Mouse (Mus musculus) retina, postnatal 1 day (tissue): ENCODE measurements around the gene Dpep2nb.
"Not testable (repeated sequence)": the region's sequence is repeated elsewhere in the genome, so short reads cannot be mapped to it uniquely, and the experiment has no call there.

ENCODE experiments used
- DNase-seq: peaks from one replicate; pipeline ENCODE4 v3.0.0-alpha.2; 2012

Dpep2nb gene

DNA sequence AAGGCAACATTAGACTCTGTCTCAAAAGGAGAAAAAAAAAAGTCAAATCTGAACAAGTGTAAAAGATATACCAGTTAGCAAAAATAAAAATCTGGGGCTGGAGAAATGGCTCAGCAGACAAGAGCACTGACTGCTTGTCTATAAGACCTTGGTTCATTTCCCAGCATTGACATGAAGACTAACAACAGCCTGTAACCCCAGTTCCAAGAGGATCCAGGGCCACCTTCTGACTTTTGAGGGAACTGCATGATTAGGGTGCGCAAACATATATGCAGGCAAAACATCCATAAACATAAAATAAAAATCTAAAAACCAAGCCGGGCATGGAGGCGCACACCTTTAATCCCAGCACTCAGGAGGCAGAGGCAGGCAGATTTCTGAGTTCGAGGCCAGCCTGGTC lies 638 bp upstream of the Dpep2nb start:
- peak; percentile 19 for DNase-seq

DNA sequence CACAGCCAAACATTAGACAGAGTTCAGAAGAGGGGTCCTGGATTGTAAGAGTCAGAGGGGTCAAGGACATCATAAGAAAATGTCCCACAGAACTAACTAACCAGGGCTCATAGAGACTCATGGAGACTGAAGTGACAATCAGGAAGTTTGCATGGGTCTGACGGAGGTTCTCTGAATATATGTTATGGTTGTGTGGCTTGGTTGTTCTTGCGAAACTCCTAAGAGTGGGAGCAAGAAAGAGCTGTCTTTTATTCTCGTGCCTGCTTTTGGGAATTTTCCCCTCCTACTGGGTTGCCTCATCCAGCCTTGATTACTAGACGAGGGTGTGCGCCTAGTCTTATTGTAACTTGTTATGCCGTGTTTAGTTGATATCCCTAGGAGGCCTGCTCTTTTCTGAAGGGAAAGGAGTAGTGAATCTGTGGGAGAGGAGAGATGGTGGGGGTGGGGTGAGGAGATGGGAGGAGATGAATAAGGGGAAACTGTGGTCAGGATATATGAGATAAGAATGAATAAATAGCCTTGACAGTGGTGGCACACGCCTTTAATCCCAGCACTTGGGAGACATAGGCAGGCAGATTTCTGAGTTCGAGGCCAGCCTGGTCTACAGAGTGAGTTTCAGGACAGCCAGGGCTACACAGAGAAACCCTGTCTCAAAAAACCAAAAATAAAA lies 1.1 kb downstream of the Dpep2nb start:
- no peak for DNase-seq

DNA sequence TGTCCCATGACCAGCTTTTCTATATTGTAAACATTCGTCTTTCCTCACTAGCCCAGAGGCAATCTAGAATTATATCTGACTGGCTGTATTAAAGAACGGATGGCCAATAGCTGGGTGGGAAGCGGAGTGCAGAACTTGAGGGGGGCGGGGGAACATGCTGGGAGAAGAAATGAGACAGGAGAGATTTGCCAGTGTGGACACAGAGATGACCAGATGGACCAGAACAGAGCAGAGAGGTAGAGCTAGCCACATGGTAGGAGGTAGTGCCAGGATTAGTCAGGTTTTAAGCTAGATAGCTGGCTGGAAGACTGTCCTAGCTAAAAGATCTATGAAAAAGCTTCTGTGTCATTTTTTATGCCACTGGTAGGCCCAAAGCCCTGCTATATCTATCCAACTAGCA lies 3.9 kb downstream of the Dpep2nb start:
- DNase-seq = no peak

DNA sequence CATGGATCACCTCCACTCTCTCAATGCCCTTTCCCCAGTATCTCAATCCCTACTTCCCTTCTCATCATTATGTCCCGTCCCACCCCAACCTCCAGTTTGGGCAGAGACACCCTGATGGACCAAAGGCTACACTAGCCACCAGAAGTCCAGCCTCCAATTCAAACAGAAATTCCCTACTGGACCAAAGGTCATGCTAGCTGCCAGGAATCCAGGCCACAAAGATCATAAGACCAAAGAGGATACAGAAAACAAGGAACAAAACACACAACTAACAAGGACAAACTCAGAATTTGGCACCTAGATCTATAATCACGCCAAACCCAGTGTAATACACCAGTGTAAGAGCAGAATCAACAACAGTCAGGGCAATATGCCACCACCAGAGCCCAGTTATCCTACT lies 6.8 kb downstream of the Dpep2nb start:
- no peak for DNase-seq

DNA sequence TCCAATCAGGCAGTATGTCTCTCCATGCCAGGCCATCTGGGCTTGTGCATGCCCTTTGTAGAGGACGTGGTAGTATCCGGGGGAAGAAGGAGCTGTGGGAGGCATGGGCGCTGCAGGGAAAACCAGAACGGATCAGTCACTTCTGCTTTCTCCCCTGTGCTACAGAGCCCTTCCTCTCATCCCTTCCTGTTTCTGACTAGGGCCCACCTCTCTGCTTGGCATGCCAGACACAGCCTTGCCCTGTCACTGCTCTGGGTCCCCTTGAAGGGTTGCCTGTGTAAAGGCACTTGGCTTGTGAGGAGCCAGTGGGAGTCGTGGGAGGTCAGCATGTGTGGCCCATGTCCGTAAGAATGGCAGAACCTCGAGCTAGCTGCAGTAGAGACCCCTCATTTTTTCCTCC lies 9.4 kb downstream of the Dpep2nb start:
- no peak for DNase-seq

DNA sequence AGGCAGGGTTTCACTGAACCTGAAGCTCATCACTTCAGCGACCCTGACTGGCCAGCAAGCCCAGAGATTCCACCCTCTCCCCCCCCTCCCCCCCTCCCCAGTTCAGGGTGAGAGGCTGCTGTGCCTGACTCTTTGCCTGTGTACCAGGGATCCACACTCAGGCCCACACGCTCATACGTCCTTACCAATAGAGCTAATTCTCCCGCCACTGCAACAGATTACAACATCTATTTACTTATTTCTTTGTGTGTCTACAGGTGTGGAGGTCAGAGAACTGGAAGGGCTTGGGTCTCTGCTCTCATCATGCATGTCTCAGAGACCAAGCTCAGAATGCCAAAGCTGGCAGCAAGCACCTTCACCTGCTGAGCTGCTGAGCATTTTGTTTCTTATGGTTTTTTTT lies 12.5 kb downstream of the Dpep2nb start:
- DNase-seq = no peak

DNA sequence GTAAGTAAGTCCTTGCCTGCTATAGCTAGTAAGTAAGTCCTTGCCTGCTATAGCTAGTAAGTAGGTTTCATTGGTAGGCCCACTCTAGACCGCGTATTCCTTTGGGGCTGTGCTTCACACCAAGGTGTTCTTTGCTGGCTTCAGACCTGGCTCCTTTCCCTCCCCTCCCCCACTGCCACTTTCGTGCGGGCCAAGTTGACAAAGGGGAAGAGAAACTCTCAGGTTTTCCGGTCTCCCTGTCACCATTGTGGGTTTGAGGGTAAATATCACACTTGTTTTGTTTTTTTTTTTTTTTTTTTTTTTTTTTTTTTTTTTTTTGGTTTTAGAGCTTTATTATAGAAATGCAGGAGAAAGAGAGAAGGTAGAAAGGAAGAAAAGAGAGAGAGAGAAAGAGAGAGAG lies 13.3 kb downstream of the Dpep2nb start:
- no peak for DNase-seq

DNA sequence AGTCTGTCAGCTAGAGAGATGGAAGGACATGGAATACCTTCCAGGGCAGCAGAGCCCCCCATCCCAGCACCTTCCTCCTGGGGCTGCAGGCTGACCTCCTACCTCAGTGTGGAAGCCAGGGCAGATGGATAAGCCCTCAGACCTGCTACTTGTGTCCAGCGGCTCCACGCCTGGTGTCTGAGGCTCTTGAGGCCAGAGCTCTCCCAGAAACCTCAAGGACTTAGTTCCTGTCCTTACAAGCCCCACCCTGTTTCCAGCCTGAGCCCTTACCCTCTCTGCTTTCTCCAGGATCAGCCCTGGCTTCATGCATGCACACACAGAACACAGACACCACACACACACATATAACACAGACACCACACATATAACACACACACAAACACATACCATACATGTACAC lies 14.2 kb downstream of the Dpep2nb start:
- no peak for DNase-seq

DNA sequence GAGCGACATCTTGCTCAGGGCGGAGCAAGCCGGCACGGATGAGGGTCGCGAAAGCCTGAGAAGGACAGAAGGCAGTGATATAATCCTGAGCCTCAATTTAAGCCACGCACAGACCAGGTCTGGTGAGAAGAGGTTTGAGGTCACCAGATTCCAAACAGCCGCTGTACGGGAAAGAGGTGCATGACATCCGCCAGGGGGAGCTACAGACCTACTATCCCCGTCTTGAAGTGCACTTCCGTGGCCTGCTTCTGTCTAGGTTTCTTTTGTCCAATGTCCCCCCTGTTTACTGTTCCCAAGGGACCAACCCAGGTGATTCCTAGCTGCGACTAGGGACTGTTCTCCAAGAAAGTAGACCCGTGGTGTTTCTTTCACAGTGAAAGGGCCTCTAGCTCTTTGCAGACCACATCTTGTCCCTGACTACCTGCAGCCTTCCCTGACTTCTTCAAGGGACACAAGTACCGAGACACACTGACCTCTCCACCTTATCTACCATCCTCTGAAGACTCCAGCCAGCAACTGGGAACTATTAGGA lies 14.9 kb downstream of the Dpep2nb start, which contains the start of gene Dus2:
Dus2 (plus strand) TSS at position 482 of the 532 bp plus-strand sequence.
- peak; percentile 93 for DNase-seq

DNA sequence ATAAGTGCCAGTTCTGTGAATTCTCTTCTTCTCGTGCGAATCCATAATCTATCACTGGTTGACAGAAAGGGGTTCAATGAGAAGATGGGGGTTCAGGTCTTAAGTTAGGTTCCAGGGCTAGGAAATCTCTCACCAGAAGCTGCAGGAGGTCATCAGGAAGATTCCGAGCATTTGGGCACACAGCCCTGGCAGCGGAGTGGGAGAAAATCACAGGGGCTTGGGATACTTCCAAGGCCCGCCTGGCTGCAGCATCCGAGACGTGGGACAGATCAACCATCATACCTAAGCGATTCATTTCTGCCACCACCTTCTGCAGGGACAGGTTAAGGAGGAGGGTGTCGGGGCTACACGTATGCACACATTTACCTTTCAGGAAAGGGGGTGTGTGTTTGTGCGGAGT lies 17.2 kb downstream of the Dpep2nb start:
- no peak for DNase-seq

DNA sequence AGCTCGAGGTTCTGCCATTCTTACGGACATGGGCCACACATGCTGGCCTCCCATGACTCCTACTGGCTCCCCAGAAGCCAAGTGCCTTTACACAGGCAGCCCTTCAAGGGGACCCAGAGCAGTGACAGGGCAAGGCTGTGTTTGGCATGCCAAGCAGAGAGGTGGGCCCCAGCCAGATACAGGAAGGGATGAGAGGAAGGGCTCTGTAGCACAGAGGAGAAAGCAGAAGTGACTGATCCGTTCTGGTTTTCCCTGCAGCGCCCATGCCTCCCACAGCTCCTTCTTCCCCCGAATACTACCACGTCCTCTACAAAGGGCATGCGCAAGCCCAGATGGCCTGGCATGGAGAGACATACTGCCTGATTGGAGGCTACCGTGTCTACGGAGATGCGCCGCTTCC lies 22.4 kb downstream of the Dpep2nb start:
- DNase-seq = not testable (repeated sequence)

DNA sequence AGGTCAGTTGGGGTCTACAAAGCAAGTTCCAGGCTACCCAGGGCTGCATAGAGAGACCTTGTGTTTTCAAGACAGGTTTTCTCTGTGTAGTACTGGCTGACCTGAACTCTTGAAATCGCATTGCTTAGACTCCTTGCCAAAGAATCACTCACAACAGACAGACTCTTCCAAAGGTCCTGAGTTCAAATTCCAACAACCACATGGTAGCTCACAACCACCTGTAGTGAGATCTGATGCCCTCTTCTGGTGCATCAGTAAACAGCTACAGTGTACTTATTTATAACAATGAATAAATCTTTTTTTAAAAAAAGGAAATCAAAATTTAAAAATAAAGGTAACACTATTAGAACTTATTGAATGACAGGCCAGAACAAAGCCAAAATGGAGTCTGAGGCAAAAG lies 24.6 kb downstream of the Dpep2nb start:
- DNase-seq = no peak

DNA sequence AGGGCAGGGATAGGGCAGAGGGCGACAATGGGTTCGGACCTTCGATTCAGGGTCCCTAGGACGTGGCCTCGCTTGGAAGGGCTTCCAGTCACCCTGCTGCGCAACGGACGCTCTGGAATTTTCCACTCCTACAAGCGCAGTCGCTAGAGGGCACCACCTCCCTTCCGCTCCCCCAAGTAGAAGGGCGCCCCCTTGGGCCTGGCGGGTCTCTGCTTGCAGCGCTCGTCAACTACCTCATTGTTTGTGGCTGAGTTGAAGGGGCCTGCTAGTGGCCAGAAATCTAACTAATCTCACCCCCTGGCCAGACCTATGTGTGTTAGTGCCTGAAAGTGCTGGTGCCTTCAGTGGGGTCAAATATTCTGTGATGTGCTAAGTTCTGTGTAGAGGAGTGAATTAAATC lies 26.4 kb downstream of the Dpep2nb start, which contains the start of gene Dpep3:
Dpep3 (minus strand) TSS at position 105 of the 400 bp plus-strand sequence.
- DNase-seq = peak; percentile 6

DNA sequence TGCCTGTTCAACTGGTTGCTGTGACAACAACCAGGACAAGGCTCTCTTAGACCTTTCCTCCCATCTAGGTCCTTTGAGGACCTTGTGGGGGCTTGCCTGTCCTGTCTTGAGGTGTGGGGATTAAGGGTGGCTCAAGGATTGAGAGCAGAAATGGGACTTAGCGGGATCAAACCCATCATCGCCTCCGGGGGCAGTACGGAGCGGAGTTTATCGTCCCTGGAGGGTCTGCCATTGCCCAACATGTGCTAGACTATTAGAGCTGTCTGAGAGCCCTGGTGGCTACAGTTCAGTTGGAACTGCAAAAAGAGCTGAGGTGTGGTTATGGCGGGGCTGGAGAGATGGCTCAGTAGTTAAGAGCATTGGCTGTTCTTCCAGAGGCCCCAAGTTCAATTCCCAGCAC lies 30.4 kb downstream of the Dpep2nb start:
- peak; percentile 39 for DNase-seq

DNA sequence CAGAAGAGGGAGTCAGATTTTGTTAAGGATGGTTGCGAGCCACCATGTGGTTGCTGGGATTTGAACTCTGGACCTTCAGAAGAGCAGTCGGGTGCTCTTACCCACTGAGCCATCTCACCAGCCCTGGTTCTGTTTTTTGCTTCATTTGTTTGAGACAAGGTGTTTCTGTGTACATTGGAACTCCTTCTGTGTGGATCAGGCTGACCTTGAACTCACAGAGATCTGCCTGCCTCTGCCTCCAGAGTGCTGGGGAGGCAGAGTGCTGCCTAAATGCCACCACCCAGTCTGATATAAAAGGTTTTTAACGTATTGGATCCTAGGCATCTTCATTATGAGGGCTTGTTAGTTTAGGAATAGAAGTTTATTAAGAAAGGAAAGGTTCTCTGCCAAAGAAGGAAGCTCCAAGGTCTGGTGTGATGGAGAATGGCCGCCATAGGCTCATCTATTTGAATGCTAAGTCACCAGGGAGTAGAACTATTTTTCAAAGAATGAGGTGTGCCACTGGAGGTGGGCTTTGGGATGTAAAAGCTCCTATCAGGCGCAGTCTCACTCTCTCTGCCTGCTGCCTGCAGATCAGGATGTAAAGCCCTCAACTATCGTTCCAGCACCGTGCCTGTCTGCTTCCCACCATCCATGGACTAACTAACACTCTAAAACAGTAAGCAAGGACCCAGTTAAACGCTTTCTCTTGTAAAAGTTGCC lies 34.6 kb downstream of the Dpep2nb start:
- no peak for DNase-seq

DNA sequence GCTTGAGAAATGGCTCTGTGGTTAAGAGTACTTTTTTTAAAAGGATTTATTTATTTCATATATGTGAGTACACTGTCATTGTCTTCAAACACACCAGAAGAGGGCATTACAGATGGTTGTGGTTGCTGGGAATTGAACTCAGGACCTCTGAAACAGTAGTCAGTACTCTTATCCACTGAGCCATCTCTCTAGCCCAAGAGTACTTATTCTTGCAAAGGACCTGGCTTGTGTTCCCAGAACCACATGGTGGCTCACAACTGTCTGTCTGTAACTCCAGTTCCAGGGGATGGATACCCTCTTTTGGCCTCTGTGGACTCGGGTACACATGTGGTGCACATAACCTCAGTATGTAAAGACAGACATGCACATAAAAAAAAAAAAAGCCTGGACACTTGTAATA lies 36.4 kb downstream of the Dpep2nb start:
- DNase-seq = no peak

DNA sequence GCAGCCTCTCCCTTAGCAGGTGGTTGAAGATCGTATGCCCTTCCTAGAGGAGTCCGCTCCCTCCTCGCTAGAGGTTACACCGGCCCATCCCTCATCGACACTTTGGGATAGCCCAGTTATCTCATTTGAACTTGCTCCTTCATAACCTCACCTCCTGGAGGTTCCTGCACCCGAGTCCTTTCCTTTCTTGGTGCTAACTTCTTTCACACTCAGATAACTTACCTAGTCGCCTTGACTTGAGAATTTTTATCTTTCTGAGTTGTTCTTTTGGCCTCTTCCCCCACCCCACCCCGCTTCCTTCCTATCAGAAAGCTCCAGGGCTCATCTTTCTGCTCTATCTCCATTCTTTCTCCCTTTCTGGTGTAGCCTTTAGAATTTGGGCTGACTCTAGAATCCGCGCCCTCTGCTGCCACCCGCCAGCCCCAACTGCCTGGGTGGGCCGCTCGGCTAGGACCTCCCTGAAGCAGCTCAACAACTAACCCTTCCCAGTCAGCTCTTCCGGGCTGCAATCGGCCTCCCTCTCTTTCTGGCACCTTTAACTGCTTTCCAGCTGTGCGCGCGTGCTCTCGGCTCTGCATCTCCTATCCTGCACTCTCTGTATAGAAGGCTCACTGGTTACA lies 39.0 kb downstream of the Dpep2nb start:
- DNase-seq = peak; percentile 66

DNA sequence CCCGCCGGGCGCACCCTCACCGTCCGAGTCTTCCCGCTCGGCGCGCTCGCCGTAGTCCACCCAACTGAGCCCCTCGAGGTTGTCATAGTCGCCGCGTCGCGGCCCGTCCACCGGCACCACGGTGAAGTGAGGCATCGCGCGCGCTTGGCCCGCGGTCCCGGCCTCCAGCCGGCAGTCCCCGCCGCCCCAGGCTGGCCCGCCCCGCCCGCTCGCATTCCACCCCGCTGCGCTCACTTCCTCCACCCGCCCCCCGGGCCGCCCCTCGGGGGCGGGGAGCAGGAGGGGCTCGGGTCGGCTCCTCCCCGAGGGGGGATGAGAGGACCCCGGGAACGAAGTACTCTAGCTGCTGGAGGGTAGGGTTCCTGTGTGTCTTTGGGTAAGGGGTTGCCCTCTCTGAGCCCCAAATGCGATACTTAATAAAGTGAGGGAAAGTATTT lies 39.9 kb downstream of the Dpep2nb start, which contains the start of gene Slc12a4:
Slc12a4 (minus strand) TSS at position 193 of the 437 bp plus-strand sequence.
- peak; percentile 89 for DNase-seq

DNA sequence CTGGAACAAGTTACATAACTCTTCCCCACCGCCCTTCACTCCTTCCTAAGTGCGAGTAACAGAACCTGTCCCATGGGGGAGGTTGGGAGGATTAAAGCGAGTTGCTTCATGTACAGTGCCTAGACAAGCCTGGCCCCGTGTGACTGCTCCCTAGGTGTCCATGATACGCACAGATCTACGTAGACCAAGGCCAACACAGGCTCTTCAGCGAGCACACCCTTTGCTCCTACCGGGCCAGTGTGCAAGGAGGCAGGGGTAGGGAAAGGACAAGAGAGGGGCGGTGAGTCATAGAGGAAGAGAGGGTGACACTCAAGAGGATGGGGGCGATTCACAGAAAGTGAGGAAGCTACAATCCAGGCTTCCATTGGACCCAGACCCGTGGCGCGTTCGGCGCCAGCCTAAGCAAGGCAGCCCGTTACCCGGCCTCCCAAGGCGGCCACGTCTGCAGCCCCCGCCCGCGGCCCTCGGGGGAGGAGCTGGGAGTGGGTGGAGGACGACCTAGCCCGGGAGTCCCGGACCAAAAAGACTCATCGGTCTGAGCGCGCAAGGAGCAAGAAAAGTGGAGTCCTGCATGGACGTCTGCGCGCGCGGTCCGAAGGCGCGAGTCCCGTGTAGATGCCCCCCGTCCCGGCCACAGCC lies 40.4 kb downstream of the Dpep2nb start:
- DNase-seq = no peak

DNA sequence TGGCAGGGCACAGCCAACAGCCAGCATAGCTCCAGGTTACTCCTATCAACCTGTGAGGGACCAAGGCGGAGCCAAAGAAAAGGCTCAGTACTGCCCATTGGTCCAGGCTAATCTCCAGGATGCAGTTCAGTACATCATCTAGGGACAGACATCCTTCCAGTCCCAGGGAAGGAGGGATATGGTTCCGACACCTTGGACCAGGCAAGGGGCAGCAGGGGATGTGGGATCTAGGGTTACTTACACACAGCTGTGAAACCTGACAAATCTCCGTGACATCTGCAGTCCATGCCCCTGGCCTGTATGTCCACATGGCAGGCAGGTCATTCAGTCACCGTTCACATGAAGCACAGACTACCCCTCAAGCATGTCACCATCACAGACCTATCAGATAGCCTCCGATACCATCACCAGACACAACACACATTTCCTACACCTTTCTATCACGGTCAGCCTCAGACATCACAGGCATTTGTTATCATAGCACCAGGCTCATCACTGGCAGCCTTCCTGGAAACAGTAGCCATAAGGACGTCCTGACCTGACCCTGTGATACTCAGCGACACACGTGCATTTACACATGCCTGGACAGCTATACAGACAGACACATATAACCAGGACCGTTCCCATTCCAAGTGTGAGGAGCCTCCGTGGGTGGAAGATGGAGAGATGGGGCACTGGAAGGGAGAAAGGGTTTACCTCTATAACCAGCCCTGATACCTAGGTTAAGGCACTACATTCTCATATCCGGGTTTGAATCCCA lies 41.1 kb downstream of the Dpep2nb start:
- no peak for DNase-seq

DNA sequence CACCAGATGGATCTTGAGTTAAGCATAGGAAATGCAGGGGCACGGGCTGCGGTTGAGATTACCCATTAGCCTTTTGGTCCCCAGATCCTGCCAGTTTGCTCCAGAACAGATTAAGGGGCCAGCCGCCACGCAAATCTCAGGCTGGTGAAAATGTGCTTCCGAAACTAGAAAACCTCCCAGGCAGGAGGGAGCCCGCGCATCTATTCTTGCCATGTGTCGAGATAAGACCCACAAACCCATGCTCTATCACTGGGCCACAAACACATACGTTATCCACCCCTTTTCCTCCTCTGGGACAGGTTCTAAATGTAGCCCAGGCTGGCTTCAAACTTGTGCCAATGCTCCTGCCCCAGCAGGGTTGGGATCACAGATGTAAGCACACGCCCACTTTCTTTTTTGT lies 44.2 kb downstream of the Dpep2nb start:
- DNase-seq = peak; percentile 12

DNA sequence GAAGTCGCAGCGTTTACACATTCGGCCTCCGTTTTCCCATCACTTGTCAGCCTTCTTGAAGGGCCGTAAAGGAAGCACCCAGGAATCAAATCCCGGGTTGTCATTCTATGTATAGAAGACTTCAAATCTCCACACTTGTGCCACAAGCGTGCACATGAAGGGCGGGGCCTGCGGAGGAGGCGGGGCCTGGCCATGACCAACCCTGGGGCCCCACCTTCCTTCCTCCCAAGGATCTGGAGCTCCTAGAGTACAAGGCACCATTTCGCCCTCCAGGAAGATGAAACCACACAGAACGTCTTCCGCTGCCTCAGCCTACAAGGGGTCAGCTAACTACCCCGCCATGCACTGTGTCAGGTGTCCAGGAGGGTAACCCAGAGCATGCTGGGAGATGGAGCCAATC lies 44.7 kb downstream of the Dpep2nb start:
- DNase-seq = no peak
